Mouse (Mus musculus) midbrain, embryonic 11.5 days (tissue): ENCODE data around the gene Itih4. TPM values are rescaled to one million over a fixed set of nuclear protein-coding genes. Genes with fewer than 3 reads are reported as not detected.

Source experiments
- ATAC-seq: fragments of 200-750 bp; cut with Nextera tagmentation; 2 replicates; pipeline ENCODE4 v1.8.0; 2017; ENCODE audit warnings: moderate TSS enrichment, moderate library complexity; ENCODE audit not compliant: low FRiP score
- DNase-seq: peaks from one replicate; pipeline ENCODE4 v3.0.0; 2015; ENCODE audit warnings: low spot score; ENCODE audit errors: missing footprints
- H3K27ac ChIP-seq: fragments of 300-500 bp; sonication (generic); 2 replicates; pipeline ENCODE4 v1.5.1; 2014; ENCODE audit warnings: low read depth, low read length
- H3K27me3 ChIP-seq: fragments of 300-500 bp; sonication (generic); 2 replicates; pipeline ENCODE4 v1.6.1; 2014; ENCODE audit warnings: mild to moderate bottlenecking, low read length, moderate library complexity, mixed read lengths; ENCODE audit not compliant: control insufficient read depth, insufficient read depth
- H3K36me3 ChIP-seq: fragments of 300-500 bp; sonication (generic); 2 replicates; pipeline ENCODE4 v1.6.1; 2014; ENCODE audit warnings: mild to moderate bottlenecking, low read length, moderate library complexity, mixed read lengths; ENCODE audit not compliant: control insufficient read depth, insufficient read depth
- H3K4me1 ChIP-seq: fragments of 300-500 bp; sonication (generic); 2 replicates; pipeline ENCODE4 v1.6.1; 2014; ENCODE audit warnings: low read length; ENCODE audit not compliant: control insufficient read depth, insufficient read depth
- H3K4me2 ChIP-seq: fragments of 300-500 bp; sonication (generic); 2 replicates; pipeline ENCODE4 v1.6.1; 2014; ENCODE audit warnings: mild to moderate bottlenecking, moderate library complexity
- H3K4me3 ChIP-seq: fragments of 300-500 bp; sonication (generic); 2 replicates; pipeline ENCODE4 v1.5.1; 2014; ENCODE audit warnings: low read depth, low read length
- H3K9ac ChIP-seq: fragments of 300-500 bp; sonication (generic); 2 replicates; pipeline ENCODE4 v1.6.1; 2014; ENCODE audit warnings: low read length
- H3K9me3 ChIP-seq: fragments of 300-500 bp; sonication (generic); 2 replicates; pipeline ENCODE4 v1.6.1; 2016; ENCODE audit warnings: low read length; ENCODE audit not compliant: control insufficient read depth
- WGBS: fragments of 180-500 bp; shearing (Covaris S2); extraction: QIAGEN DNeasy Blood & Tissue Kit; methylation state at CpG from one replicate; pipeline ENCODE4 v1.1.7; 2014; 5-methylcytosine and 5-hydroxymethylcytosine counted together
- polyA plus RNA-seq: library from polyadenylated mRNA; unstranded; fragments of >200 nt; fragmentation: Nextera tagmentation; extraction: Ambion mirVana; gene quantifications from 2 replicates; pipeline ENCODE4 v1.2.1, GENCODE M21; 2014

Gene Itih4
- polyA plus RNA-seq, 1 experiment from 2014 or later: not detected

GRCm38 (mm10) chr14:30922053-30922670, 35.9 kb downstream of the Itih4 start:
- DNase-seq (no peak), ATAC-seq (0 out of 2 replicates have a peak, but pooled peaks have one; percentile 24)
- Histone ChIP-seq H3K27me3 (no peaks in the 10 kb centered on the region), H3K9me3 (no peaks in the 10 kb centered on the region), H3K4me3 (no peak overlapping the region), H3K27ac (no peak overlapping the region), H3K9ac (no peak overlapping the region), H3K4me1 (no peaks in the 10 kb centered on the region), H3K36me3 (no peaks in the 10 kb centered on the region), H3K4me2 (no peak overlapping the region)
- WGBS: 66% methylated on average over 8 of the region's 8 CpGs

GRCm38 (mm10) chr14:30923375-30924105, 37.3 kb downstream of the Itih4 start, which contains the start of gene Itih3:
Gene Itih3, minus strand, starts transcription at chr14:30923760.
- Histone ChIP-seq H3K4me2 (no peak within 1 kb of the TSS), H3K9ac (no peak within 1 kb of the TSS), H3K4me1 (no peaks in the 10 kb centered on the region), H3K27ac (no peak within 1 kb of the TSS), H3K4me3 (no peak within 1 kb of the TSS), H3K27me3 (no peaks in the 10 kb centered on the region), H3K9me3 (no peaks in the 10 kb centered on the region), H3K36me3 (no peaks in the 10 kb centered on the region)
- ATAC-seq (no peak), DNase-seq (no peak)
- 76% methylated on average over 6 of the region's 6 CpGs for WGBS

- Histone ChIP-seq H3K9me3 (no peaks in the 10 kb centered on the region), H3K36me3 (no peaks in the 10 kb centered on the region), H3K27me3 (no peaks in the 10 kb centered on the region), H3K4me3 (no peak overlapping the region), H3K4me1 (no peaks in the 10 kb centered on the region), H3K27ac (no peak overlapping the region), H3K9ac (no peak overlapping the region), H3K4me2 (no peak overlapping the region)
- DNase-seq: no peak
- ATAC-seq: no peak
- 87% methylated on average over 3 of the region's 3 CpGs for WGBS
These were observed 39.2 kb downstream of the Itih4 start for GRCm38 (mm10) chr14:30925492-30925891.

GRCm38 (mm10) chr14:30930386-30930785, 44.1 kb downstream of the Itih4 start:
- no peaks in the 10 kb centered on the region for H3K9me3 ChIP-seq
- 88% methylated on average over 4 of the region's 4 CpGs for WGBS
- H3K27ac ChIP-seq: no peak overlapping the region
- H3K4me1 ChIP-seq: no peaks in the 10 kb centered on the region
- H3K36me3 ChIP-seq: no peaks in the 10 kb centered on the region
- H3K4me3 ChIP-seq: no peak overlapping the region
- no peaks in the 10 kb centered on the region for H3K27me3 ChIP-seq
- no peak overlapping the region for H3K4me2 ChIP-seq
- DNase-seq (no peak), ATAC-seq (no peak)
- no peak overlapping the region for H3K9ac ChIP-seq

- WGBS: 92% methylated on average over 9 of the region's 9 CpGs
- H3K4me2 ChIP-seq: no peak overlapping the region
- ATAC-seq: no peak
- H3K9me3 ChIP-seq: no peaks in the 10 kb centered on the region
- DNase-seq: no peak
- no peaks in the 10 kb centered on the region for H3K4me1 ChIP-seq
- no peaks in the 10 kb centered on the region for H3K36me3 ChIP-seq
- H3K27ac ChIP-seq: no peak overlapping the region
- H3K4me3 ChIP-seq: no peak overlapping the region
- H3K9ac ChIP-seq: no peak overlapping the region
- H3K27me3 ChIP-seq: no peaks in the 10 kb centered on the region
These were observed 47.1 kb downstream of the Itih4 start for GRCm38 (mm10) chr14:30933351-30933750.

- Histone ChIP-seq H3K4me1 (no peaks in the 10 kb centered on the region), H3K36me3 (no peaks in the 10 kb centered on the region), H3K27me3 (no peaks in the 10 kb centered on the region), H3K9me3 (no peaks in the 10 kb centered on the region), H3K4me3 (no peak overlapping the region), H3K9ac (no peak overlapping the region), H3K27ac (no peak overlapping the region), H3K4me2 (no peak overlapping the region)
- DNase-seq (no peak), ATAC-seq (no peak)
- 92% methylated on average over 4 of the region's 4 CpGs for WGBS
These were observed 56.0 kb downstream of the Itih4 start for GRCm38 (mm10) chr14:30942254-30942653.

- H3K4me2 ChIP-seq: no peak within 1 kb of the TSS
- 88% methylated on average over 7 of the region's 7 CpGs for WGBS
- H3K4me1 ChIP-seq: no peaks in the 10 kb centered on the region
- ATAC-seq (no peak), DNase-seq (no peak)
- H3K4me3 ChIP-seq: no peak within 1 kb of the TSS
- no peaks in the 10 kb centered on the region for H3K36me3 ChIP-seq
- H3K27ac ChIP-seq: no peak within 1 kb of the TSS
- H3K27me3 ChIP-seq: no peaks in the 10 kb centered on the region
- H3K9me3 ChIP-seq: no peaks in the 10 kb centered on the region
- H3K9ac ChIP-seq: no peak within 1 kb of the TSS
These were observed 56.8 kb downstream of the Itih4 start, which contains the start of gene Itih1 for GRCm38 (mm10) chr14:30943038-30943437. Gene Itih1, minus strand, starts transcription at chr14:30943289.

GRCm38 (mm10) chr14:30943860-30944674, 57.8 kb downstream of the Itih4 start:
- no peaks in the 10 kb centered on the region for H3K27me3 ChIP-seq
- H3K36me3 ChIP-seq: no peaks in the 10 kb centered on the region
- no peak overlapping the region for H3K4me3 ChIP-seq
- ATAC-seq (no peak), DNase-seq (peak; percentile 93)
- H3K27ac ChIP-seq: no peak overlapping the region
- H3K9me3 ChIP-seq: no peaks in the 10 kb centered on the region
- no peak overlapping the region for H3K9ac ChIP-seq
- no peaks in the 10 kb centered on the region for H3K4me1 ChIP-seq
- no peak overlapping the region for H3K4me2 ChIP-seq
- WGBS: 70% methylated on average over 11 of the region's 11 CpGs

GRCm38 (mm10) chr14:30944745-30945144, 58.5 kb downstream of the Itih4 start:
- WGBS: 76% methylated on average over 2 of the region's 2 CpGs
- no peak overlapping the region for H3K4me3 ChIP-seq
- no peak overlapping the region for H3K9ac ChIP-seq
- no peak overlapping the region for H3K4me2 ChIP-seq
- H3K36me3 ChIP-seq: no peaks in the 10 kb centered on the region
- H3K4me1 ChIP-seq: no peaks in the 10 kb centered on the region
- no peak for DNase-seq
- no peaks in the 10 kb centered on the region for H3K27me3 ChIP-seq
- H3K9me3 ChIP-seq: no peaks in the 10 kb centered on the region
- no peak for ATAC-seq
- H3K27ac ChIP-seq: no peak overlapping the region
